Mouse (Mus musculus): Measurements from ENCODE around the gene Fat4. TPM values are rescaled to one million over a fixed set of nuclear protein-coding genes. Genes with fewer than 3 reads are reported as not detected.

Fat4 gene
- polyA plus RNA-seq, 1 experiment, result 0.24 TPM

DNA sequence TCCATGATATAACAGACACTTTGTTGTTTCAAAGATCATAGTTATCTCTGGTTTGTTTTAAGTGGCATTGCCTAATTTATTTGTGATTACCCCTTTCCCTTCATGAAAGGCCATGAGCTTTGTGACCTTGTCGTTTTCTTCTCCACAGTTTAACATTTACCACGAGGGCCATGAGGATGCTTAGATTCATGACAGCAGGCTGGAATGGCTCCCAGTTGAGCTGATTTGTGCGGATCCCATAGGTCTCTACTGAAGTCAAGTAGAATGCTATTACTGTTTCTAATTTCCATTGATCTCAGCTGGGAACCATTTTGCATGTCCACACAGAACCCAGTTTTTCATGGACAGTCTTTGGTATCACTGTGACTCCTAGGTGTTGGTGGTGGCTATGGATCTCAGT, 67.5 kb downstream of the Fat4 start:
- Histone ChIP-seq H3K36me3 (ENCODE audit: control insufficient read depth, insufficient read depth) (no peaks in the 10 kb centered on the region), H3K79me2 (ENCODE audit: control insufficient read depth, insufficient read depth) (no peaks in the 10 kb centered on the region), H3ac (ENCODE audit: control insufficient read depth, insufficient read length) (no peak overlapping the region), H3K27me3 (ENCODE audit: control insufficient read depth, insufficient read depth, insufficient read length) (no peaks in the 10 kb centered on the region), H3K4me2 (ENCODE audit: low read depth) (no peak overlapping the region), H3K4me3 (no peak overlapping the region)
- TF ChIP-seq USF1 (IDR thresholded peaks at IDR 0.05; ENCODE audit: low read depth), result no peak
- TF ChIP-seq POLR2AphosphoS2 (IDR thresholded peaks at IDR 0.05; ENCODE audit: insufficient read length, low read depth), result no peak
- no peak for TF ChIP-seq MAX (IDR thresholded peaks at IDR 0.05; ENCODE audit: low read depth)
- TF ChIP-seq CEBPB (IDR thresholded peaks at IDR 0.05; ENCODE audit: insufficient read depth, poor library complexity, severe bottlenecking), result no peak
- TF ChIP-seq MYOD1 (IDR thresholded peaks at IDR 0.05; ENCODE audit: control insufficient read depth in 1 of 3, insufficient read length in 2 of 3, low read depth in 2 of 3), result no peak
- TF ChIP-seq POLR2A (IDR thresholded peaks at IDR 0.05; ENCODE audit: insufficient read length, low read depth), result no peak
- no peak for TF ChIP-seq MYOG (IDR thresholded peaks at IDR 0.05; ENCODE audit: control insufficient read depth in 1 of 3, insufficient read depth in 1 of 3, insufficient read length in 2 of 3, low read depth in 2 of 3)
- TF ChIP-seq TCF12 (IDR thresholded peaks at IDR 0.05; ENCODE audit: insufficient read depth, poor library complexity, severe bottlenecking), result no peak
- TF ChIP-seq REST (IDR thresholded peaks at IDR 0.05; ENCODE audit: insufficient read depth, insufficient read length), result no peak
- no peak for TF ChIP-seq E2F4 (IDR thresholded peaks at IDR 0.05; ENCODE audit: insufficient read depth)
- no peak for TF ChIP-seq TCF3 (IDR thresholded peaks at IDR 0.05; ENCODE audit: insufficient read length, low read depth)
- TF ChIP-seq SRF (IDR thresholded peaks at IDR 0.05; ENCODE audit: control insufficient read depth, insufficient read length, low read depth), result no peak

DNA sequence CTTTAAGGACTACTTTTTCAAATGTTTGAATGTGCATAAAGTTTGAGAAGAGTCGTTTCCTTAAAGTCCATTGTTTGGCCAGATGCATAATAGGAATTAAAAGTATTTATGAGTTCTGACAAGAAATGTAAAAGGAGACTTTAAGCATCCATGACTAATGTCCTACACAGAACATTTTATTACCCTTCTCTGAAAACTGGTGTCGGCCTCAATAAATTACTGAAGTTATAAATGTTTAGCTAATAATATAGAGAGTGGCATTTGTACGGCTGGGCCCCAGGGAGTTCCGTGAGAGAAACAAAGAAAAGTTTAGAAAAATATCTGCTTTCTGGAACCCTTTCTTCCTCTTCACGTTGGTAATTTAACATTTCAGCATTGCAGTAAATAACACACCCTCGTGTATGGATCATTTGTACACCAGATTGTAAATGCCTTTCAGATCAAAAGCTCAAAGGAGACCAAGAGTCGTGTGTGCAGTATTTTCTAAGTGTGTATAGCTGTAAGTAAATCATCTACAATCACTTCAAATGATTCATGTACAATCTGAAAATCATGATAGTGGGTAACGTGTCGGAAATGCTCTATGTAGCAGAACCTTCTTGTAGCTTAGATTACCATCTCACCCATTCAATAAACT, 69.4 kb downstream of the Fat4 start:
- H3ac ChIP-seq (ENCODE audit: control insufficient read depth, insufficient read length), result no peak overlapping the region
- H3K27me3 ChIP-seq (ENCODE audit: control insufficient read depth, insufficient read depth, insufficient read length), result no peaks in the 10 kb centered on the region
- no peak overlapping the region for H3K4me3 ChIP-seq
- TF ChIP-seq MYOD1 (IDR thresholded peaks at IDR 0.05; ENCODE audit: control insufficient read depth in 1 of 3, insufficient read length in 2 of 3, low read depth in 2 of 3) (no peak), MYOG (IDR thresholded peaks at IDR 0.05; ENCODE audit: control insufficient read depth in 1 of 3, insufficient read depth in 1 of 3, insufficient read length in 2 of 3, low read depth in 2 of 3) (no peak), POLR2AphosphoS2 (IDR thresholded peaks at IDR 0.05; ENCODE audit: insufficient read length, low read depth) (no peak), SRF (IDR thresholded peaks at IDR 0.05; ENCODE audit: control insufficient read depth, insufficient read length, low read depth) (no peak), TCF12 (IDR thresholded peaks at IDR 0.05; ENCODE audit: insufficient read depth, poor library complexity, severe bottlenecking) (no peak), REST (IDR thresholded peaks at IDR 0.05; ENCODE audit: insufficient read depth, insufficient read length) (no peak), CEBPB (IDR thresholded peaks at IDR 0.05; ENCODE audit: insufficient read depth, poor library complexity, severe bottlenecking) (no peak), TCF3 (IDR thresholded peaks at IDR 0.05; ENCODE audit: insufficient read length, low read depth) (no peak), POLR2A (IDR thresholded peaks at IDR 0.05; ENCODE audit: insufficient read length, low read depth) (no peak), MAX (IDR thresholded peaks at IDR 0.05; ENCODE audit: low read depth) (no peak), E2F4 (IDR thresholded peaks at IDR 0.05; ENCODE audit: insufficient read depth) (no peak), USF1 (IDR thresholded peaks at IDR 0.05; ENCODE audit: low read depth) (no peak)
- H3K4me2 ChIP-seq (ENCODE audit: low read depth), result no peak overlapping the region
- no peaks in the 10 kb centered on the region for H3K36me3 ChIP-seq (ENCODE audit: control insufficient read depth, insufficient read depth)
- H3K79me2 ChIP-seq (ENCODE audit: control insufficient read depth, insufficient read depth), result no peaks in the 10 kb centered on the region

DNA sequence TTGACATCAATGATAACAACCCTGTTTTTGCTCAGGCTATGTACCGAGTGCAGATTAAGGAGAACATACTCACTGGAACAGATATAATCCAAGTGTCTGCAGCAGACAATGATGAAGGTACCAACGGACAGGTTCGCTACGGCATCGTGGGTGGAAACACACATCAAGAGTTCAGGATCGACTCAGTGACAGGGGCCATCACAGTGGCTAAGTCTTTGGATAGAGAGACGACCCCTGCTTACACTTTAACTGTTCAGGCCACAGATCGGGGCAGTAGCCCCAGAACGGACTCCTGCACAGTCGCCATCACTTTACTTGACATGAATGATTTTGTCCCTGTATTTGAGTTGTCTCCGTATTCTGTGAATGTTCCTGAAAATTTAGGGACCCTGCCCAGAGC, 70.4 kb downstream of the Fat4 start:
- TF ChIP-seq CEBPB (IDR thresholded peaks at IDR 0.05; ENCODE audit: insufficient read depth, poor library complexity, severe bottlenecking) (no peak), POLR2AphosphoS2 (IDR thresholded peaks at IDR 0.05; ENCODE audit: insufficient read length, low read depth) (no peak), MYOG (IDR thresholded peaks at IDR 0.05; ENCODE audit: control insufficient read depth in 1 of 3, insufficient read depth in 1 of 3, insufficient read length in 2 of 3, low read depth in 2 of 3) (no peak), MYOD1 (IDR thresholded peaks at IDR 0.05; ENCODE audit: control insufficient read depth in 1 of 3, insufficient read length in 2 of 3, low read depth in 2 of 3) (no peak), POLR2A (IDR thresholded peaks at IDR 0.05; ENCODE audit: insufficient read length, low read depth) (no peak), USF1 (IDR thresholded peaks at IDR 0.05; ENCODE audit: low read depth) (no peak), E2F4 (IDR thresholded peaks at IDR 0.05; ENCODE audit: insufficient read depth) (no peak), SRF (IDR thresholded peaks at IDR 0.05; ENCODE audit: control insufficient read depth, insufficient read length, low read depth) (no peak), TCF3 (IDR thresholded peaks at IDR 0.05; ENCODE audit: insufficient read length, low read depth) (no peak), MAX (IDR thresholded peaks at IDR 0.05; ENCODE audit: low read depth) (no peak), TCF12 (IDR thresholded peaks at IDR 0.05; ENCODE audit: insufficient read depth, poor library complexity, severe bottlenecking) (no peak), REST (IDR thresholded peaks at IDR 0.05; ENCODE audit: insufficient read depth, insufficient read length) (no peak)
- no peak overlapping the region for H3ac ChIP-seq (ENCODE audit: control insufficient read depth, insufficient read length)
- no peaks in the 10 kb centered on the region for H3K79me2 ChIP-seq (ENCODE audit: control insufficient read depth, insufficient read depth)
- H3K36me3 ChIP-seq (ENCODE audit: control insufficient read depth, insufficient read depth), result no peaks in the 10 kb centered on the region
- no peak overlapping the region for H3K4me2 ChIP-seq (ENCODE audit: low read depth)
- H3K27me3 ChIP-seq (ENCODE audit: control insufficient read depth, insufficient read depth, insufficient read length), result no peaks in the 10 kb centered on the region
- H3K4me3 ChIP-seq, result no peak overlapping the region

GRCm38 (mm10) chr3:38962328-38962727, 75.6 kb downstream of the Fat4 start:
- H3K27me3 ChIP-seq (ENCODE audit: control insufficient read depth, insufficient read depth, insufficient read length), result no peaks in the 10 kb centered on the region
- H3ac ChIP-seq (ENCODE audit: control insufficient read depth, insufficient read length), result no peak overlapping the region
- no peaks in the 10 kb centered on the region for H3K79me2 ChIP-seq (ENCODE audit: control insufficient read depth, insufficient read depth)
- H3K36me3 ChIP-seq (ENCODE audit: control insufficient read depth, insufficient read depth), result no peaks in the 10 kb centered on the region
- no peak for TF ChIP-seq E2F4 (IDR thresholded peaks at IDR 0.05; ENCODE audit: insufficient read depth)
- no peak for TF ChIP-seq POLR2AphosphoS2 (IDR thresholded peaks at IDR 0.05; ENCODE audit: insufficient read length, low read depth)
- TF ChIP-seq MAX (IDR thresholded peaks at IDR 0.05; ENCODE audit: low read depth), result no peak
- no peak for TF ChIP-seq POLR2A (IDR thresholded peaks at IDR 0.05; ENCODE audit: insufficient read length, low read depth)
- no peak for TF ChIP-seq MYOG (IDR thresholded peaks at IDR 0.05; ENCODE audit: control insufficient read depth in 1 of 3, insufficient read depth in 1 of 3, insufficient read length in 2 of 3, low read depth in 2 of 3)
- TF ChIP-seq TCF3 (IDR thresholded peaks at IDR 0.05; ENCODE audit: insufficient read length, low read depth), result no peak
- no peak for TF ChIP-seq SRF (IDR thresholded peaks at IDR 0.05; ENCODE audit: control insufficient read depth, insufficient read length, low read depth)
- no peak for TF ChIP-seq CEBPB (IDR thresholded peaks at IDR 0.05; ENCODE audit: insufficient read depth, poor library complexity, severe bottlenecking)
- no peak for TF ChIP-seq MYOD1 (IDR thresholded peaks at IDR 0.05; ENCODE audit: control insufficient read depth in 1 of 3, insufficient read length in 2 of 3, low read depth in 2 of 3)
- TF ChIP-seq REST (IDR thresholded peaks at IDR 0.05; ENCODE audit: insufficient read depth, insufficient read length), result no peak
- no peak for TF ChIP-seq USF1 (IDR thresholded peaks at IDR 0.05; ENCODE audit: low read depth)
- TF ChIP-seq TCF12 (IDR thresholded peaks at IDR 0.05; ENCODE audit: insufficient read depth, poor library complexity, severe bottlenecking), result no peak
- no peak overlapping the region for H3K4me3 ChIP-seq
- no peak overlapping the region for H3K4me2 ChIP-seq (ENCODE audit: low read depth)

All from myocyte (in vitro differentiated cells).